Mouse (Mus musculus): ENCODE measurements around the gene Pax2.

- TF ChIP-seq POLR2A (IDR thresholded peaks at IDR 0.05; ENCODE audit: insufficient read depth, low read depth, low read length) (no peak), CTCF (IDR thresholded peaks at IDR 0.05) (no peak), EP300 (IDR thresholded peaks at IDR 0.05; ENCODE audit: insufficient read depth, low read depth, low read length) (no peak)
These were observed 12.8 kb upstream of the Pax2 start for GRCm38 (mm10) chr19:44743021-44743415.

Data from heart, adult 2 months (tissue).